8 mouse cellular contexts compared by ENCODE assay signal in genomic region chr10:41490518-41490873, GRCm38 (mm10). TPM values are rescaled to one million over a fixed set of nuclear protein-coding genes. Genes with fewer than 3 reads are reported as not detected.
DNase-seq lines count a peak whose midpoint lies in the region; ATAC-seq and TF ChIP-seq lines count a peak whose summit lies in the region.

No protein-coding gene starts in this region.

- H3K27me3 ChIP-seq in heart, embryonic 15.5 days: no peaks in the 10 kb centered on the region
- H3K27me3 ChIP-seq in G1E (ENCODE audit: insufficient read depth, low read length): peaks cover 7% of the 10 kb centered on the region
- H3K27me3 ChIP-seq in hindbrain, embryonic 10.5 days (ENCODE audit: insufficient read depth, poor library complexity, severe bottlenecking): no peaks in the 10 kb centered on the region
- H3K27me3 ChIP-seq in midbrain, embryonic 10.5 days (ENCODE audit: low read depth, poor library complexity, severe bottlenecking): 0 out of 2 replicates have a peak, but pooled peaks cover 8% of the 10 kb centered on the region

- DNase-seq in heart, adult 9 months (ENCODE audit: low spot score in 2 of 2): no peak
- DNase-seq in G1E (ENCODE audit: low spot score): no peak
- DNase-seq in hindbrain, embryonic 10.5 days (ENCODE audit: low spot score): no peak
- DNase-seq in midbrain, embryonic 10.5 days (ENCODE audit: low spot score): no peak
- no peak for DNase-seq in left cerebral cortex, postnatal 36 days (ENCODE audit: low spot score in 2 of 2)
- DNase-seq in spleen, adult 12 weeks (ENCODE audit: low spot score): no peak
- no peak for DNase-seq in layer of hippocampus, adult 9-11 months

- TF ChIP-seq CTCF in G1E (IDR thresholded peaks at IDR 0.05; ENCODE audit: low read depth, low read length): no peak

- ATAC-seq in heart, embryonic 15.5 days (replicated peaks; ENCODE audit: insufficient number of reproducible peaks, insufficient read depth, low FRiP score, low read depth): no peak
- no peak for ATAC-seq in G1E (ENCODE audit: extremely low read depth, insufficient number of reproducible peaks, low FRiP score, poor library complexity, severe bottlenecking)

- H3K4me3 ChIP-seq in heart, embryonic 15.5 days: peak overlapping the region; percentile 89
- H3K4me3 ChIP-seq in G1E (ENCODE audit: low read depth, low read length): peak overlapping the region; percentile 77
- H3K4me3 ChIP-seq in hindbrain, embryonic 10.5 days: peak overlapping the region; percentile 62
- peak overlapping the region; percentile 74 for H3K4me3 ChIP-seq in midbrain, embryonic 10.5 days

- peak overlapping the region; percentile 100 for H3K4me2 ChIP-seq in heart, embryonic 15.5 days

- H3K9me3 ChIP-seq in heart, embryonic 15.5 days (replicated peaks): no peaks in the 10 kb centered on the region
- H3K9me3 ChIP-seq in G1E (replicated peaks): no peaks in the 10 kb centered on the region
- H3K9me3 ChIP-seq in hindbrain, embryonic 10.5 days: no peaks in the 10 kb centered on the region
- no peaks in the 10 kb centered on the region for H3K9me3 ChIP-seq in midbrain, embryonic 10.5 days (replicated peaks)

- peak overlapping the region; percentile 84 for H3K9ac ChIP-seq in heart, embryonic 15.5 days

- no peak overlapping the region for H3K27ac ChIP-seq in heart, embryonic 15.5 days
- peak overlapping the region; percentile 93 for H3K27ac ChIP-seq in hindbrain, embryonic 10.5 days
- H3K27ac ChIP-seq in midbrain, embryonic 10.5 days (replicated peaks): peak overlapping the region; percentile 92

- WGBS in heart, embryonic 15.5 days: under 1% methylated on average over 29 of the region's 29 CpGs
- WGBS in hindbrain, embryonic 10.5 days: 1% methylated on average over 29 of the region's 29 CpGs
- WGBS in midbrain, embryonic 10.5 days: under 1% methylated on average over 29 of the region's 29 CpGs

- peaks cover 26% of the 10 kb centered on the region for H3K36me3 ChIP-seq in heart, embryonic 15.5 days
- H3K36me3 ChIP-seq in G1E (replicated peaks): peaks cover 36% of the 10 kb centered on the region
- H3K36me3 ChIP-seq in hindbrain, embryonic 10.5 days: peaks cover 33% of the 10 kb centered on the region
- peaks cover 32% of the 10 kb centered on the region for H3K36me3 ChIP-seq in midbrain, embryonic 10.5 days

- intact Hi-C loops in left cerebral cortex, postnatal 36 days (cut with DNase I): no loop called here

- H3K4me1 ChIP-seq in heart, embryonic 15.5 days (replicated peaks): peaks cover 17% of the 10 kb centered on the region
- peaks cover 30% of the 10 kb centered on the region for H3K4me1 ChIP-seq in G1E (ENCODE audit: insufficient read depth, low read depth, low read length)
- H3K4me1 ChIP-seq in hindbrain, embryonic 10.5 days (replicated peaks): peaks cover 36% of the 10 kb centered on the region
- H3K4me1 ChIP-seq in midbrain, embryonic 10.5 days: peaks cover 48% of the 10 kb centered on the region

RNA-seq across cellular contexts. Expression of gene Ppil6, which starts 0.3 kb away (rescaled TPM):
- 1.4 and 2.2 TPM in 2 replicates for polyA plus RNA-seq in heart, embryonic 15.5 days (2015; fragmentation: Nextera tagmentation; extraction: Ambion mirVana)
- total RNA-seq in G1E (2014; fragmentation: Nextera tagmentation) (not detected in 2 replicates), G1E (2017) (0.16 and 0.29 TPM in 2 replicates)
- 0.12 and 0.14 TPM in 2 replicates for polyA plus RNA-seq in G1E (2012)
- 1.1 and 1.2 TPM in 2 replicates for polyA plus RNA-seq in hindbrain, embryonic 10.5 days (2016; fragmentation: Nextera tagmentation; extraction: Ambion mirVana)
- 0.76 and 1.7 TPM in 2 replicates for polyA plus RNA-seq in midbrain, embryonic 10.5 days (2016; fragmentation: Nextera tagmentation; extraction: Ambion mirVana)
- total RNA-seq in left cerebral cortex, postnatal 36 days (2021): 1 to 10 TPM; 6.5 to 9.3 TPM

RNA-seq across cellular contexts. Expression of gene Smpd2, which starts 0.3 kb away (rescaled TPM):
- 50.5 and 53.7 TPM in 2 replicates for polyA plus RNA-seq in heart, embryonic 15.5 days (2015; fragmentation: Nextera tagmentation; extraction: Ambion mirVana)
- total RNA-seq in G1E (2014; fragmentation: Nextera tagmentation): 12.6 and 13.6 TPM in 2 replicates
- 6.6 and 9.1 TPM in 2 replicates for total RNA-seq in G1E (2017)
- 12.2 and 12.9 TPM in 2 replicates for polyA plus RNA-seq in G1E (2012)
- 57.8 and 59.7 TPM in 2 replicates for polyA plus RNA-seq in hindbrain, embryonic 10.5 days (2016; fragmentation: Nextera tagmentation; extraction: Ambion mirVana)
- 68.7 and 72.2 TPM in 2 replicates for polyA plus RNA-seq in midbrain, embryonic 10.5 days (2016; fragmentation: Nextera tagmentation; extraction: Ambion mirVana)
- total RNA-seq in left cerebral cortex, postnatal 36 days (2021): 10 to 100 TPM; 18.5 to 20.6 TPM

RNA-seq across cellular contexts. Expression of gene Mical1, which starts 14.4 kb away (rescaled TPM):
- 35.0 and 41.4 TPM in 2 replicates for polyA plus RNA-seq in heart, embryonic 15.5 days (2015; fragmentation: Nextera tagmentation; extraction: Ambion mirVana)
- total RNA-seq in G1E (2014; fragmentation: Nextera tagmentation) (29.6 and 34.6 TPM in 2 replicates), G1E (2017) (24.9 and 26.7 TPM in 2 replicates)
- polyA plus RNA-seq in G1E (2012): 38.7 and 48.6 TPM in 2 replicates
- 48.1 and 51.3 TPM in 2 replicates for polyA plus RNA-seq in hindbrain, embryonic 10.5 days (2016; fragmentation: Nextera tagmentation; extraction: Ambion mirVana)
- 49.1 and 53.7 TPM in 2 replicates for polyA plus RNA-seq in midbrain, embryonic 10.5 days (2016; fragmentation: Nextera tagmentation; extraction: Ambion mirVana)
- 10 to 100 TPM; 17.3 to 19.6 TPM for total RNA-seq in left cerebral cortex, postnatal 36 days (2021)

RNA-seq across cellular contexts. Expression of gene Cd164, which starts 28.7 kb away (rescaled TPM):
- 168 and 174 TPM in 2 replicates for polyA plus RNA-seq in heart, embryonic 15.5 days (2015; fragmentation: Nextera tagmentation; extraction: Ambion mirVana)
- total RNA-seq in G1E (2014; fragmentation: Nextera tagmentation) (127 and 140 TPM in 2 replicates), G1E (2017) (90.8 and 106 TPM in 2 replicates)
- polyA plus RNA-seq in G1E (2012): 156 and 183 TPM in 2 replicates
- polyA plus RNA-seq in hindbrain, embryonic 10.5 days (2016; fragmentation: Nextera tagmentation; extraction: Ambion mirVana): 87.6 and 110 TPM in 2 replicates
- 98.5 and 108 TPM in 2 replicates for polyA plus RNA-seq in midbrain, embryonic 10.5 days (2016; fragmentation: Nextera tagmentation; extraction: Ambion mirVana)
- 10 to 100 TPM; 59.0 to 64.6 TPM for total RNA-seq in left cerebral cortex, postnatal 36 days (2021)

RNA-seq across cellular contexts. Expression of gene Zbtb24, which starts 40.3 kb away (rescaled TPM):
- polyA plus RNA-seq in heart, embryonic 15.5 days (2015; fragmentation: Nextera tagmentation; extraction: Ambion mirVana): 11.4 and 14.0 TPM in 2 replicates
- total RNA-seq in G1E (2014; fragmentation: Nextera tagmentation): 19.0 and 28.5 TPM in 2 replicates
- total RNA-seq in G1E (2017): 31.9 and 34.0 TPM in 2 replicates
- 13.7 and 14.0 TPM in 2 replicates for polyA plus RNA-seq in G1E (2012)
- polyA plus RNA-seq in hindbrain, embryonic 10.5 days (2016; fragmentation: Nextera tagmentation; extraction: Ambion mirVana): 18.6 TPM in 2 replicates
- polyA plus RNA-seq in midbrain, embryonic 10.5 days (2016; fragmentation: Nextera tagmentation; extraction: Ambion mirVana): 17.6 and 18.9 TPM in 2 replicates
- total RNA-seq in left cerebral cortex, postnatal 36 days (2021): 10 to 100 TPM; 16.3 to 22.7 TPM
